In the genomic region with DNA sequence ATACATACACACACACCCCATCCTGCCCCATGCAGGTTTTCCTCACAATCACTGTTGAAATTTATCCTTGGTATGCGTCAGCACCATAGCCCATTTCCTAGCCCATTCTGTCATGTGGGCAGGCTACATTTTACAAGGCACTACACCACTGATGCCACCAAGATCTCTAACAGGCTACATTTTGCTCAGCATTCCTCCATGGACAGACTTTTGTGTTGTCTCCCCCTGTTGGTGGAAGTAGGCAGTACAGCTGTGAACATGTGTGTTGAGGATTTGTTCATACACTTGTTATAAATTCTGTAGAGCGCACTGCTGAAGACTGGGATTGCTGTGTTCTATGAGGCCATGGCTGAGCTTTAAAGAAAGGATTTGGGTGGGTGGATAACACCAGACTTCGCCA, we compare ENCODE assay signal across 9 mouse cellular contexts. TPM values are rescaled to one million over a fixed set of nuclear protein-coding genes. Genes with fewer than 3 reads are reported as not detected.
DNase-seq lines count a peak whose midpoint lies in the region; ATAC-seq and TF ChIP-seq lines count a peak whose summit lies in the region.
"Had no signal": no experiment of that assay in that cellular context is flagged by ENCODE, and none has a peak within 500 bp of the region (broad histone marks: within the 10 kb centered on the region; RNA-seq: fewer than 3 reads in every experiment).

No protein-coding gene starts in this region.

- CTCF ChIA-PET in Patski (lab: Charles Lee): interaction anchor here (0.7 to 2.4 kb wide), 9 partner anchors 9 to 139 kb away, joined by 3 to 7 read pairs (median 4); partner anchors contain the start of genes Asf1b and Gm10644

- WGBS in lung, postnatal 0 days: 60% methylated on average over 3 of the region's 3 CpGs

- H3K4me3 ChIP-seq in layer of hippocampus, adult 2 months: no peak overlapping the region
- no peak overlapping the region for H3K4me3 ChIP-seq in lung, postnatal 0 days (ENCODE audit: low read depth, low read length)
- H3K4me3 ChIP-seq: stomach, embryonic 15.5 days had no signal

- DNase-seq in B cell, adult 2 months: peak; percentile 84 to 85
- DNase-seq in Patski (ENCODE audit: low read depth, low spot score): peak; percentile 12
- peak; percentile 74 for DNase-seq in cerebellum, adult 9-11 months
- DNase-seq in frontal cortex, postnatal 14 days (ENCODE audit: low spot score in 2 of 2): peak; percentile 73 to 86
- peak; percentile 83 to 94 for DNase-seq in layer of hippocampus, adult 2 months (ENCODE audit: low spot score in 2 of 2)
- peak; percentile 79 for DNase-seq in lung, postnatal 0 days (ENCODE audit: low spot score)
- peak; percentile 62 for DNase-seq in retina, adult 2 months (ENCODE audit: low read depth, low spot score)
- DNase-seq in urinary bladder, postnatal 10 days (ENCODE audit: low spot score): peak; percentile 51

- in situ Hi-C loops in Patski (cut with MboI; ENCODE audit: low pct_unique_long_range_greater_than_20kb): no loop called here

- POLR2A ChIA-PET in Patski (lab: Charles Lee): no interaction called here

- no peaks in the 10 kb centered on the region for H3K9me3 ChIP-seq in lung, postnatal 0 days (ENCODE audit: low read length)
- H3K9me3 ChIP-seq: stomach, embryonic 15.5 days had no signal

- H3K27ac ChIP-seq in layer of hippocampus, adult 2 months: peak overlapping the region; percentile 43
- H3K27ac ChIP-seq in lung, postnatal 0 days (ENCODE audit: low read length): no peak overlapping the region
- H3K27ac ChIP-seq: stomach, embryonic 15.5 days had no signal

- no peak overlapping the region for H3K4me2 ChIP-seq in lung, postnatal 0 days (replicated peaks; ENCODE audit: low read depth, low read length)
- H3K4me2 ChIP-seq: stomach, embryonic 15.5 days had no signal

- no peak for TF ChIP-seq EP300 in lung, postnatal 0 days (IDR thresholded peaks at IDR 0.05)

- peaks cover 17% of the 10 kb centered on the region for H3K36me3 ChIP-seq in lung, postnatal 0 days (ENCODE audit: insufficient read depth, low read length)

- no peaks in the 10 kb centered on the region for H3K4me1 ChIP-seq in lung, postnatal 0 days (ENCODE audit: insufficient read depth, low read depth, low read length)
- H3K4me1 ChIP-seq: stomach, embryonic 15.5 days had no signal

- no peak for TF ChIP-seq CTCF in Patski (IDR thresholded peaks at IDR 0.05)
- peak; percentile 97 for TF ChIP-seq CTCF in layer of hippocampus, adult 2 months (conservative IDR thresholded peaks at IDR 0.05)
- peak; percentile 95 for TF ChIP-seq CTCF in lung, postnatal 0 days (IDR thresholded peaks at IDR 0.05)

- no peak overlapping the region for H3K9ac ChIP-seq in lung, postnatal 0 days (replicated peaks; ENCODE audit: low read depth)
- H3K9ac ChIP-seq: stomach, embryonic 15.5 days had no signal

- no peaks in the 10 kb centered on the region for H3K27me3 ChIP-seq in Patski
- no peaks in the 10 kb centered on the region for H3K27me3 ChIP-seq in lung, postnatal 0 days (replicated peaks; ENCODE audit: insufficient read depth, low read length)
- H3K27me3 ChIP-seq: stomach, embryonic 15.5 days had no signal

- peak; percentile 26 for ATAC-seq in Patski
- peak; percentile 41; the same call in 1 of the 2 replicates for ATAC-seq in lung, postnatal 0 days

RNA-seq across cellular contexts. Expression of gene Adgrl1, which starts 21.7 kb away (rescaled TPM):
- 51.2 TPM for polyA plus RNA-seq in Patski (2021)
- total RNA-seq in layer of hippocampus, adult 2 months (2021): 100 to 1,000 TPM; 328 to 329 TPM
- 11.4 and 14.3 TPM in 2 replicates for polyA plus RNA-seq in lung, postnatal 0 days (2015; fragmentation: Nextera tagmentation; extraction: Ambion mirVana)

RNA-seq across cellular contexts. Expression of gene Gm10644, which starts 33.4 kb away (rescaled TPM):
- polyA plus RNA-seq in Patski (2021): 0.82 TPM
- total RNA-seq in layer of hippocampus, adult 2 months (2021): under 1 TPM; 0.44 to 0.87 TPM
- 0.12 and 0.36 TPM in 2 replicates for polyA plus RNA-seq in lung, postnatal 0 days (2015; fragmentation: Nextera tagmentation; extraction: Ambion mirVana)

RNA-seq across cellular contexts. Expression of gene Asf1b, which starts 33.7 kb away (rescaled TPM):
- 24.1 TPM for polyA plus RNA-seq in Patski (2021)
- under 1 TPM; 0.44 to 0.82 TPM for total RNA-seq in layer of hippocampus, adult 2 months (2021)
- polyA plus RNA-seq in lung, postnatal 0 days (2015; fragmentation: Nextera tagmentation; extraction: Ambion mirVana): 7.1 and 8.0 TPM in 2 replicates

RNA-seq across cellular contexts. Expression of gene Prkaca, which starts 51.2 kb away (rescaled TPM):
- 102 TPM for polyA plus RNA-seq in Patski (2021)
- 100 to 1,000 TPM; 256 to 257 TPM for total RNA-seq in layer of hippocampus, adult 2 months (2021)
- polyA plus RNA-seq in lung, postnatal 0 days (2015; fragmentation: Nextera tagmentation; extraction: Ambion mirVana): 93.8 and 94.9 TPM in 2 replicates

Comparison
In these comparisons a context has a peak if more than half of its experiments do, and no peak if none do; other contexts are left out.
1. DNase-seq: peak in every context shown above with its lines; median percentile 88 in layer of hippocampus, adult 2 months; 84 in B cell, adult 2 months; 80 in frontal cortex, postnatal 14 days; 79 in lung, postnatal 0 days; 74 in cerebellum, adult 9-11 months; 62 in retina, adult 2 months; 51 in urinary bladder, postnatal 10 days; 12 in Patski.